Mouse (Mus musculus): ENCODE measurements around the gene Nol3.
"Not testable (repeated sequence)": the region's sequence is repeated elsewhere in the genome, so short reads cannot be mapped to it uniquely, and the experiment has no call there.

Nol3 gene

DNA sequence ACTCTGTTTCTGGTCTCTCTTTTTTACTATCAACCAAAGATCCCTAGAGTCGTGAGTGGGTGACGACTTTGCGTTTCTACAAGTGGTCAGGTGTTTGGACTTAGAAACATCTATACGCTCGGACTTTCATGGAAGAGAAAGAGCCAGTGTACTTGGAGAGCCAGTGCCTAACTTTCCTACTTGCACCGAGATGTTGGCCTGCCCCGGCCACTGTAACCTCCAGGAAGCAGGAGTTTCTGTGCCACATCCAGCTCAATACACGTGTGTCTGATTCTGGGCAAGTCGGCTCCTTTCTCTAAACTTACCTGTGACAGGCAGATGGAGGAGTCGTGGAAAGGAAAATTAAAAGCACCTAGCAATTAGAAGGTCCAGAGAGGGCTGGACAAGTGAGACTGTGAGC lies at the start of gene Nol3:
Gene Nol3 (plus strand): TSS at position 301 of the 400 bp plus-strand sequence.
- DNase-seq (ENCODE audit: low spot score in 2 of 2): no peak

DNA sequence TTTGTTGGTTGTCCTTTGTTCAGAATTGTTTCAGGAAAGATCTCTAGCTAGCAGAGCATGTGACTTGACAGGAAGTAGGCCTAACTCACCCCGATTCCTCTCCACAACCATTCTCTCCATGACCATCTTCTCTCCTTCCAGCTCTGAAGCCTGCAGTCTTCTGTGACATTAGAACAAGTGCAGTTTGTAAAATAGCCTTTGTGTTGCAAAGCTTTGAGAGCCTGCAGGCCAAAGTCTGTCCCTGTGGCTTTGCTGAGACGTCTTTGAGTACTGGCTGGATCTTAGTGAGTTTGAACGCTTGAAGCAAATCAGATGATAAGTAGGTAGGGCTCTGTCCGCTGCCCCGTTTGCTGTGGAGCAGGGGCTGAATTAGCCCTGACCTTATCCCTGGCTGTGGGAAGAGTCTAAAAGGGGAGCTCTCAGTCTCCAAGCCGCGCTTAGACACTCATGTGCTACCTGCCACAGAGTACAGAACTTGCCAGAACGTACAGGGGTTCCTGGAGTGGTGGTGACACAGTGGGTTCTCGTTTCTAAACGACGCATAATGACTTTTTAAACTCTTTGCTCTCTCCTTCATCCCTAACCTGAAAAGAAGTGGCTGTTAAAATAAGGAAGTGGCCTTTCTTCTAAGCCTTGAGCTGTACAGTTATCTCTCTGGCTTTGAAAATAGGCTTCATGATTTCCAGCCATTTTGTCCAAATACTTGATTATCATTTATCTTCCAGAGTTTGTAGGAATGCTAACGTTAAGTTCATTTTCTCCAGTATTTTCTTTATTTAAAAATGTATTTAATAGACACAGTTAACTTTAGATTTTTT lies 44.2 kb upstream of the Nol3 start:
- no peak for DNase-seq (ENCODE audit: low spot score in 2 of 2)

GRCm38 (mm10) chr8:105232321-105232693 lies 43.6 kb upstream of the Nol3 start:
- not testable (repeated sequence) for DNase-seq (ENCODE audit: low spot score in 2 of 2)

DNA sequence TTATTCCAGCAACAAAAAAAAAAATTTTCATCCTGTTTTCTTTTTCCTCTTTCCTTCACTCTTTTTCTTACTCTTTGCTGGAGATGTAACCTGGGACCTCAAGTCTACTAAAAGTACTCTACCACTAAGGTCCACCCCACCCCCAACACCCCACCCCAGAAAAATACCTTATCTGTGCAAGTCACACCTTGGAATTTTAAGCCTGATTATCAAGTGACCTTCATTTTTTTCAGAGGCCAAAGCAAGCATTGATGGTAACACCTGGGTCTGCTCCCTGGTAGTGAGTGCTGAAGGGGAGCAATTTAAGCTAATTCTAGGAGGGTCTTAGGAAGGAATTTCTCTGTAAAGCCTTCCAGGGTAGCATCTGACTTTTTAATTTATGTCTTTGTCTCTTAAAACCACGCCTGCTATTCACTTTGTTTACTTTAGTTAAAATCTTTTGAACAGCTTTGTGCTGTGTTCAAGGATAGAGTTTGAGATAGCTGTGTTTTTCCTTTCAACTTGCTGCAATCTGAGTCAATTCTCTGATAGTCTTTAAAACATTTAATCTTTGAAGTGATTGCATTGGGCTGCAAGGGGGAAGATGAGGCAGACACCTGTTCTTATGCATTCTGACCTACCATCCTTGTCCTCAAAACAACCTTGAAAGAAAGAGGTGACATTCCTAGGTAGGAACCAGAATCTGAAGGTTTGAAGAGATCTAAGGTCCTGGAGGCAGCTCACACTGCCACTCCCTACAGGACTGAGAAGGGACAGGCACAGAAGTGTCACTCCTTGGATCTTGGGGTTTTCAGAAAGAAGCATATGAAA lies 42.6 kb upstream of the Nol3 start:
- no peak for DNase-seq (ENCODE audit: low spot score in 2 of 2)

GRCm38 (mm10) chr8:105235206-105235605 lies 40.7 kb upstream of the Nol3 start:
- DNase-seq (ENCODE audit: low spot score in 2 of 2): no peak

- no peak for DNase-seq (ENCODE audit: low spot score in 2 of 2)
Observed at GRCm38 (mm10) chr8:105237442-105238142, 38.3 kb upstream of the Nol3 start.

DNA sequence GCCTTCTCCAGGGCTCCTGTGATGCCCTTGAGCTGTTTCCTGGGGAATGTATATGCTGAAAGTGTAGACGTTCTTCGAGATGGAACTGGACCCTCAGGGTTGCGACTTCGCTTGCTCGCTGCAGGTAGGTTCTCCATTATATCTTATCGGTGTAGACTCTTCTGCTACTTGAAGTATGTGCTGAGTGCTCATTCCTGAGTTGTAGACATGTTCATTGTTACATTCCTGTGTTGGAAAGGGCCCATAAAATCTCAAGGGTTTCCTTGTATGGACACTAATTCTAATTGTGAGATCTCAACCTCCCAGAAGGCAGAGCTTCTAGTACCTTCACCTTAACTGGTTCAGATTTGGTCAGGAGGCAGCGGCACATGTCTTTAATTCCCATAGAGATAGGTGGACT lies 34.9 kb upstream of the Nol3 start:
- no peak for DNase-seq (ENCODE audit: low spot score in 2 of 2)

DNA sequence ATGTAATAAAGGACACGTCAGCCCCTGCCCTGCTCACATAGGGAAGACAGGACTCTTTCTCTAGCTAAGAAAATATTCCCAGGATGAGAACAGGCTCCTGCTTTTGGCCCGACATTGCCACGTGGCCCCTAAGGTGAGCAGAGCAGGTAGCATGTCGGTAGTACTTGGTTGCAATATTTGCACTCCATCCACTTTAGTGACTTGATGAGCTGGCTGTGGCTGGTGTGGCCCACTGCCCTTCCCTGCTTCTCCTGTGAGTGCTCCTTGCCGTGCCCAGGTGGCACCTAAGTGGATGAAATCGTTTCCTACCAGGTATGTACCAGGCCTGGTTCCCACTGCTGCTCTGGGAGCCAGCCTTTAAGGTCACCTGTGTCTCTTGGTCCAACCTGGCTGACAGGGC lies 24.0 kb upstream of the Nol3 start:
- no peak for DNase-seq (ENCODE audit: low spot score in 2 of 2)

DNA sequence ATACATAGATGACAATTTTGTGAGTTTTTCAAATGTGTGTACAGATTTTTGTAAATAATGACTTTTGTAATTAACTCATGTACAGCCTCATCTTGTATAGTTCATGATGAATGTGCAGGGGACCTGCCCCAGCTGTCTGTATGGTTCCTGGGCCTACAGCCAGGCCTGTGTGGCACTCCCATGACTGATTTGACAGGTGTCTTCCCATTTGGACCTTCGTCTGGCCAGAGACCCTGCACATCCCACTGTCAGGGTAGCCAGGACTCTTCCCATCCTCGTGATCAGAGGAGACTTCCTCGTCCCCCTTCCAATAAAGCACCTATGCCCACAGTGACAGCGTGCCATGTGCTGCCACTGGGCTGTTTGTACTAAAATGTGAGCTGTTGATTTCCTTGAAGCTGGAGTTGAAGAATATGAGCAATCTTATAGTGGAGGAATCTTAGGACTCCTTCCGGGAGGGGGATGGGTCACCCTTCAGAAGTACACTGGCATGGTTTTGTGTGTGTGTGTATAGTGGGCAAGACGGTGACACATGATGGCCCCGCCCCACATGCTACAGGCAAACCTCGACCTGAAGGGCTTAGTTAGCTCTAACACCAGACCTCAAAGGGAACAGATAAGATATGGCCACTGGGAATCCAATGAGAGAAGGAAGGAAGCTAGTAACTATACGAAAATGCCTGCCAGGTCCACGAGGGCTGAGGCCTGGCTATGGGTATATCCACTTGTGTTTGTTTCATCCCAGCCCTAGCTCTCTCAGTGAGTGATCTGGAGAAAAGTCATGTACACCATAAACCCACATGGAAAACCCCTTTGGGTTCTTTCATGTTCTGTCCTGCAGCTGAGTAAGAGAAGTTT lies 23.0 kb upstream of the Nol3 start:
- DNase-seq (ENCODE audit: low spot score in 2 of 2): peak in 1 of 2 experiments; percentile 28

DNA sequence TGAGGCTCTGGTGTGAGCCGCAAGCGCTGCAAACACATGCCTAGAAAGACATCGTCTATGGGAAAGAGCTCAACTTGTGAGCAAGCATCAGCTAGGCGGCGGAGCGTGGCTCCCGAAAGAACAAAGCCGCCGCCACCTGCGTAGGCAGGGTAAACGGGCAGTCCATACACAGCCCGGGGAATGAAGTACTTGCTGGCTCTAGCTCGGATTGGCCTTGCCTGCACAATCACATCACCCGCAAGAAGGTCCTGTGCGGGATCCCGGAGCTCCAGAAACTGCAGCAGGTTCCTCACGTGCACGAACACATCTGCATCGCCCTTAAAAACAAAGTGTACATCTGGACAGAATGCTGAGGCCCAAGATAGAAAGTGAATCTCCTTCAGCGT lies 22.2 kb upstream of the Nol3 start:
- DNase-seq (ENCODE audit: low spot score in 2 of 2): no peak

DNA sequence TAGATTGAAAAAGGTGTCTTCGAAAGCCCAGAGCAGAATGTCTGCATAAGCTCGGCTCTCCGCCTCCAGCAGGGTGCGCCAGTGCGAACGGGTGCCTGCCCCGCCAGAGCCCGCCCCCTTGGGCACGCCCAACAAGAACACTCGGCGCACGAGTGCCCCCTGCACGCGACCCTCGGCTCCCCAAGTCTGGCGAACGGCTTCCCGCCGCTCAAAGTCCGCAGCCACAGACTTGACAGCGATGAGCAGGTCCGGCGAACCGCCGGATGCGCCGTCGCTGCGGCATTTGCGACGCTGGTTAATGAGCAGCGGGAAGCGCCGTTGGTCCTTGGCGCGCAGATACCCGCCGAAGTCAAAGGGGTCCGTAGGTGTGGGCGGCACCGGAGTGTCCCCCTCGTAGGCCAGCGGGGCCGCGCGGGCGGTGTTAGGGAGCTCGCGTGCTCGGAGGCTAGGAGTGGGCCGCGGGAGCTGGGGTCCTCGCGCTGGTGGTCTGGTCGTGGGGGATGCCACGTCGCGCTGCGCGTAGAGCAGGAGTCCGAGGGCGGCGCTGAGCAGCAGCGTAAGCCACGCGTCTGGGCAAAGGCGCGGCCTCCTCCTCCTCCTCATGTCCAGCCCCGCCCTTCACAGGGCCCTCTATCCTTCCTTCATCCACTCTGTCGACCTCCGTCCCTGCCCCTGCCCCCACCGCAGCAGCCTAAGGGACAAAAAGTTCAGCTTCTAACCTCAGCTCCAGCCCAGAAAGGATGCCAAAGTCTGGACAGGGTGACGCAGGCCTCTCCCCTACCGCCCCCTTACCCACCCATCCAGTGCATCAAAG lies 21.6 kb upstream of the Nol3 start:
- DNase-seq (ENCODE audit: low spot score in 2 of 2): peak; percentile 92 to 93

DNA sequence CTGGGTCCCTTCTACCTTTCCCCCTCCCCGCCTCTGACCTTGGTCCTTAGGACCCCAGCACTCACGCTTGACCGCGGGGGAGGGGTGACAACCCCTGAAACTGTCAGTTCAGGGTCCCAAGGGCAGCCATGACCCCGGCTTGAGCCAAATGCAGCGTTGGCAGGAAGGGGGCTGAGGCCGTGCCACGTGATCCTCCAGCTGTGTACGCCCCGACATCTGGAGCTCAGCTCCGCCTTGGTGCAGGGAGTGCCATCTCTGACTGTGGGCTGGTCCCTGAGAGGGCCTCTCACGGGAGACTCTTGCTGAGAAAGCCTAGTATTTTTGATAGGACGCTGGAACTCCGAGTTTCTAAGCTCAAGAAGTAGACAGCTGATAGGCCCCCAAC lies 21.0 kb upstream of the Nol3 start, which contains the start of gene B3gnt9:
Gene B3gnt9 (minus strand): TSS at position 188 of the 385 bp plus-strand sequence.
- DNase-seq (ENCODE audit: low spot score in 2 of 2): peak; percentile 58 to 66

- peak in 1 of 2 experiments; percentile 23 for DNase-seq (ENCODE audit: low spot score in 2 of 2)
Observed at GRCm38 (mm10) chr8:105257318-105258114, 18.4 kb upstream of the Nol3 start.

GRCm38 (mm10) chr8:105258911-105259720 lies 16.8 kb upstream of the Nol3 start:
- DNase-seq (ENCODE audit: low spot score in 2 of 2): peak; percentile 47 to 58

DNA sequence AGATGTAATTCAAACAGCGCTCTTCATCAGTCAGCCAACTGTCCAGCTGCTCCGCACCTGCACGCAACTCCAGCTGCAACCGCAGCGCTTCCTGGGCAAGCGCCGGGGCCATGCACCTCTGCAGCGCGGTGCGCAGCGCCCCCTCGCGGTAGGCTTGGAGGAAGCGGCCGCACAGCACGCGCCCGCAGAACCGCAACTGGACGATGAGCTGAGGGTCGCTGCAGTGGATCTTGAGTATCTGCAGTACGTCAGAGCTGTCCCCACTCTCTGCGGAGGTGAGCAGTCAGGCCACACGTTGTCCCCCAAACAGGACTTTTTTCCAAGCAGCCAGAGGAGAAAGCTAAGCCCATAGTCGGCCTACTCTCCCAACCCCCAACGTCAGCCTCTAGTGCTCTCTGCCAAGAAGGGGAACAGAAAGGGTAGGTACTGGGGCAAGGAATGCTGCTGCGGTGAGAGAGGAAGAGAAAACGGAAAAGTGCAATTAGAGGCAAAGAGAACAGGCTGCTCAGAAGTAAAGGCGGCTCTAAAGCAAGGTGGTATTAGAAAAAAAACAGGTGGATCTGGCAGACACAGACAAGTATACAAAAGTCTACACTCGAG lies 16.1 kb upstream of the Nol3 start:
- DNase-seq (ENCODE audit: low spot score in 2 of 2): peak; percentile 59 to 77

- peak in 1 of 2 experiments; percentile 24 for DNase-seq (ENCODE audit: low spot score in 2 of 2)
Observed at GRCm38 (mm10) chr8:105260371-105261099, 15.4 kb upstream of the Nol3 start.

DNA sequence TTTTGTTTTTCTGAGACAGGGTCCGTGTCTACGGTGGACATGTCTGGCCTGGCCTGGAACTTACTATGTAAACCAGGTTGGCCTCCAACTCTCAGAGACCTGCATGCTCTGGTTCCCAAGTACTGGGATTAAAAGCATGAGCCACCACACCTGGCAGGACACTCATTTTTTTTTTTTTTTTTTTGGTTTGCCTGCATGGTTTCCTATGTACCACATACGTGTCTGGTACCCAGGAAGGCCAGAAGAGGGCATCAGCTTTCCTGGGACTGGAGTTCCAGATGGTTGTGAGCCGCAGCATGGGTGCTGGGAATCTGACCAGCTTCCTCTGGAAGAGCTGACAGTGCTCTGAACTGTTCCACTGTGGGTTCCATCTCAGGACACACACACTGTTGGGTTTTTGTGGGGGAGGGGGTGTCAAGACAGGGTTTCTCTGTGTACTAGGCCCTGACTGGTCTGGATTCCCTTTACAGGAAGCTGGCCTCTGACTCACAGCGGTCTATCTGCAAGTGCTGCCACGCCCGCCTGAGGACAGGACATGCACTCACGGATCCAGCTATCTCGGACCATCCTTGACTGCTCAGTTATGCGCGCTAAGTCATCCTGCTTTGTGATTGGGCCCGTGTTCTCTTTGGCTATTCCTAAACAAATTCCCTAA lies 14.5 kb upstream of the Nol3 start:
- DNase-seq (ENCODE audit: low spot score in 2 of 2): peak in 1 of 2 experiments; percentile 24
